Mouse (Mus musculus): ENCODE measurements around the gene Dock9. TPM values are rescaled to one million over a fixed set of nuclear protein-coding genes. Genes with fewer than 3 reads are reported as not detected.

Dock9 gene
- polyA plus RNA-seq, 1 experiment from 2014 or later = 17.9 TPM

DNA sequence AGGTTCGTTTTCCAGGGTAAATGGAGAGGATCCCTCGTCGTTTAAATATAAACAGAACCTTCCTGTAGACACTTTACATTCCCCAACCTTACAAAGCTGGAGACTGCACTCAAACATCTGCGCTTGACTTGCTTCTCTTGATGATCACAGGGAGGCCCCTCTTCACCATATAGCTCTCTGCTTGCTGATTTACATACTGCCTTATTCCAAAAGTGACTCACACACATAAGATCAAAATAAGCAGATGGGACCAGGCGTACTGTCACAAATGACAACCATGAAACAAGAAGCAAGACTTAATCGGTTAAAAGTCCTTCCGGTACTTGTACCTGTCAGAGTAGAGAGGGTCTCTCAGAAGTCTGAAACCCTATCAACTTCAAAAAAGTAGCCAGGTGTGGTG is 63.4 kb downstream of the Dock9 start:
- H3K9ac ChIP-seq (ENCODE audit: low read depth, low read length) = no peak overlapping the region
- H3K4me2 ChIP-seq (ENCODE audit: low read length) = no peak overlapping the region; the same call in 1 of the 2 replicates
- no peak overlapping the region for H3K27ac ChIP-seq (ENCODE audit: low read length)
- H3K4me3 ChIP-seq (ENCODE audit: low read depth, low read length) = no peak overlapping the region
- H3K4me1 ChIP-seq (ENCODE audit: control insufficient read depth, insufficient read depth, low read length) = peaks cover 28% of the 10 kb centered on the region
- no peaks in the 10 kb centered on the region for H3K9me3 ChIP-seq (replicated peaks; ENCODE audit: control insufficient read depth, low read length, poor library complexity, severe bottlenecking)
- H3K36me3 ChIP-seq (ENCODE audit: control insufficient read depth, insufficient read depth, low read length) = no peaks in the 10 kb centered on the region
- ATAC-seq = no peak
- H3K27me3 ChIP-seq (ENCODE audit: control insufficient read depth, insufficient read depth, low read depth, low read length) = no peaks in the 10 kb centered on the region
- WGBS = 89% methylated on average over 7 of the region's 7 CpGs

DNA sequence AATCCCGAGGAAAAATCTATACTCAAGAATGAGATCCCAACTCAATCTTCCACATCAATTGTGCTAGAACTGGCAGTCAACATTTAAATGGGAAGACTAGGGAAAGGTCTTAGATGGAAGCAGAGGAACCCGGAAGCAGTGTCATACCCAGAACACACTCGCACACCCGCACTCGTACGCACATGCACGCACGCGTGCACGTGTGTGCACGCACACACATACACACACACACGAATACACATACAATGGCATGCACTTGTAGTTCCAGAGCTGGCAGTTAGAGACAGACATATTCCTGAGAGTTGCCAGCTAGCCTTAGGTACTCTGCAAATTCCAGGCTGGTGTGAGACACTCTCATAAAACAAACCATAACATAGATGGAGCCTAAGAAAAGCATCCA is 63.9 kb downstream of the Dock9 start:
- ATAC-seq = no peak
- peak overlapping the region; percentile 19; the same call in 1 of the 2 replicates for H3K4me2 ChIP-seq (ENCODE audit: low read length)
- no peak overlapping the region for H3K4me3 ChIP-seq (ENCODE audit: low read depth, low read length)
- H3K9me3 ChIP-seq (replicated peaks; ENCODE audit: control insufficient read depth, low read length, poor library complexity, severe bottlenecking) = no peaks in the 10 kb centered on the region
- no peak overlapping the region for H3K9ac ChIP-seq (ENCODE audit: low read depth, low read length)
- 96% methylated on average over 12 of the region's 12 CpGs for WGBS
- peaks cover 23% of the 10 kb centered on the region for H3K4me1 ChIP-seq (ENCODE audit: control insufficient read depth, insufficient read depth, low read length)
- H3K36me3 ChIP-seq (ENCODE audit: control insufficient read depth, insufficient read depth, low read length) = no peaks in the 10 kb centered on the region
- H3K27ac ChIP-seq (ENCODE audit: low read length) = no peak overlapping the region
- H3K27me3 ChIP-seq (ENCODE audit: control insufficient read depth, insufficient read depth, low read depth, low read length) = no peaks in the 10 kb centered on the region

DNA sequence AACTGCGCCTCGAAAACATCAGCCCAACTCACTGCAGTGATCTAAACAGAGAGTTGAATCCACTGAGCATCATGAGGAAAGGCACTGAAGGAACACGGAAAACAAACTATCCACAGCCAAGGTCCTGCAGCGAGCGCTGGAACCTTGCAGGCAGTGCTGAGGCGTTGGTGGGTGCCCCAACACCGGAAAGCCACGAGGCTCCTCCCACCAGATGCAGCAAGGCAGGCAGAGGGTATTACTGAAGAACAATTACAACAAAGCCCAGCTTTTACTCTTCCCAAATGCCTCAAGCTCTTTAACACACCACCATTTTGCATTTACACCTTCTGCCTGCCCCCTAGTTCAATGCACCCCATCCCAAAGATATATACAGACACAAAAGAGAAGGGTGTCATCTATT is 65.4 kb downstream of the Dock9 start:
- peaks cover 18% of the 10 kb centered on the region for H3K4me1 ChIP-seq (ENCODE audit: control insufficient read depth, insufficient read depth, low read length)
- H3K9me3 ChIP-seq (replicated peaks; ENCODE audit: control insufficient read depth, low read length, poor library complexity, severe bottlenecking) = no peaks in the 10 kb centered on the region
- H3K27ac ChIP-seq (ENCODE audit: low read length) = no peak overlapping the region
- no peaks in the 10 kb centered on the region for H3K27me3 ChIP-seq (ENCODE audit: control insufficient read depth, insufficient read depth, low read depth, low read length)
- ATAC-seq = no peak
- 14% methylated on average over 8 of the region's 8 CpGs for WGBS
- no peak overlapping the region for H3K9ac ChIP-seq (ENCODE audit: low read depth, low read length)
- H3K4me3 ChIP-seq (ENCODE audit: low read depth, low read length) = no peak overlapping the region
- H3K4me2 ChIP-seq (ENCODE audit: low read length) = peak overlapping the region; percentile 6; the same call in 1 of the 2 replicates
- no peaks in the 10 kb centered on the region for H3K36me3 ChIP-seq (ENCODE audit: control insufficient read depth, insufficient read depth, low read length)

GRCm38 (mm10) chr14:121731688-121732168 is 65.9 kb downstream of the Dock9 start:
- ATAC-seq = peak; percentile 62; the same call in 1 of the 2 replicates
- Histone ChIP-seq H3K9me3 (replicated peaks; ENCODE audit: control insufficient read depth, low read length, poor library complexity, severe bottlenecking) (no peaks in the 10 kb centered on the region), H3K4me1 (ENCODE audit: control insufficient read depth, insufficient read depth, low read length) (peaks cover 13% of the 10 kb centered on the region), H3K27me3 (ENCODE audit: control insufficient read depth, insufficient read depth, low read depth, low read length) (no peaks in the 10 kb centered on the region), H3K27ac (ENCODE audit: low read length) (no peak overlapping the region), H3K4me2 (ENCODE audit: low read length) (peak overlapping the region; percentile 0; the same call in 1 of the 2 replicates), H3K4me3 (ENCODE audit: low read depth, low read length) (no peak overlapping the region), H3K36me3 (ENCODE audit: control insufficient read depth, insufficient read depth, low read length) (no peaks in the 10 kb centered on the region), H3K9ac (ENCODE audit: low read depth, low read length) (no peak overlapping the region)
- 34% methylated on average over 6 of the region's 6 CpGs for WGBS

DNA sequence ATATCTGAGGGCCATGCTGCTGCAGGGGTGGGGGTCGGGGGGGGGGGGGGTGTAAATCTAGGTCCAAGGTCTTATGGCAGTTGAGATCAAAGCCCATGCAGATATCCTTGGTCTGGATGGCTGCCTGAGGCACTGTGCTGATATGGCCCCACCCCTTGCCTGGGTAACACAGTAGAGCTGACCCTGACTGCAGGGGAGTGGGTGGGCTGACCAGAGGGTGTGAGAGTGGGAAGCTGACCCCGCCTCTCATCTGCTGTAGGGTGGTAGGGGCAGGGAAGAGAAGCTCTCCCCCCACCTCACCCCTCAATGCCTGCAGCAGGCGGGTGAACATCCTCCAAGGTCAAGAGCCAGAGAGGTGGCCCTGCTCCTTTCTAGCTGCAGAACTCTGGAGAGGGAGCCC is 66.7 kb downstream of the Dock9 start:
- Histone ChIP-seq H3K4me3 (ENCODE audit: low read depth, low read length) (no peak overlapping the region), H3K9ac (ENCODE audit: low read depth, low read length) (no peak overlapping the region), H3K27me3 (ENCODE audit: control insufficient read depth, insufficient read depth, low read depth, low read length) (no peaks in the 10 kb centered on the region), H3K27ac (ENCODE audit: low read length) (no peak overlapping the region), H3K4me2 (ENCODE audit: low read length) (no peak overlapping the region), H3K36me3 (ENCODE audit: control insufficient read depth, insufficient read depth, low read length) (no peaks in the 10 kb centered on the region), H3K4me1 (ENCODE audit: control insufficient read depth, insufficient read depth, low read length) (peaks cover 11% of the 10 kb centered on the region), H3K9me3 (replicated peaks; ENCODE audit: control insufficient read depth, low read length, poor library complexity, severe bottlenecking) (no peaks in the 10 kb centered on the region)
- 84% methylated on average over 3 of the region's 3 CpGs for WGBS
- peak; percentile 46; the same call in 1 of the 2 replicates for ATAC-seq

- H3K4me1 ChIP-seq (ENCODE audit: control insufficient read depth, insufficient read depth, low read length) = peaks cover 5% of the 10 kb centered on the region
- H3K9ac ChIP-seq (ENCODE audit: low read depth, low read length) = no peak overlapping the region
- no peaks in the 10 kb centered on the region for H3K27me3 ChIP-seq (ENCODE audit: control insufficient read depth, insufficient read depth, low read depth, low read length)
- H3K4me3 ChIP-seq (ENCODE audit: low read depth, low read length) = no peak overlapping the region
- no peak overlapping the region for H3K27ac ChIP-seq (ENCODE audit: low read length)
- no peak overlapping the region for H3K4me2 ChIP-seq (ENCODE audit: low read length)
- no peaks in the 10 kb centered on the region for H3K36me3 ChIP-seq (ENCODE audit: control insufficient read depth, insufficient read depth, low read length)
- 81% methylated on average over 8 of the region's 8 CpGs for WGBS
- ATAC-seq = no peak
- no peaks in the 10 kb centered on the region for H3K9me3 ChIP-seq (replicated peaks; ENCODE audit: control insufficient read depth, low read length, poor library complexity, severe bottlenecking)
Measured at GRCm38 (mm10) chr14:121727996-121728395, 69.6 kb downstream of the Dock9 start.

DNA sequence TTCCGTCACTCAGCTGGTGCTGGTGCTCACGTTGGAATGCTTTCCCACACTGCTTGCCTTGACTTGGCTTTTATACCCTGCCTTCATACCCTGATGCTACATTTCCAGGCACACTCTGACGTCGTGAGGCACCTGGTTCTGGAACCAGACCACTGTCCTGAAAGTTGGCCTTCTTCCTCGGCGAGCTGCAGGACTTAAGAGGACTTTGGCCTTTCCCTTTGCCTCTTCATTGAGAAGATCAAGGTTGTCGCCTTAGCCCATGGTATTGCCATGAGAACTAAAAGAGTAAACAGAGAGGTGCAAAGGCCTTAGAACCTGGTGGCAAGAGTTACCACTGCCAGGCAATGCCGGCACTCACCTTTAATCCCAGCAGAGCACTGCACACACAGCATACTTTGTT is 73.1 kb downstream of the Dock9 start:
- no peak for ATAC-seq
- H3K36me3 ChIP-seq (ENCODE audit: control insufficient read depth, insufficient read depth, low read length) = no peaks in the 10 kb centered on the region
- H3K9me3 ChIP-seq (replicated peaks; ENCODE audit: control insufficient read depth, low read length, poor library complexity, severe bottlenecking) = no peaks in the 10 kb centered on the region
- peaks cover 8% of the 10 kb centered on the region; the same call in 1 of the 2 replicates for H3K4me1 ChIP-seq (ENCODE audit: control insufficient read depth, insufficient read depth, low read length)
- no peaks in the 10 kb centered on the region for H3K27me3 ChIP-seq (ENCODE audit: control insufficient read depth, insufficient read depth, low read depth, low read length)
- no peak overlapping the region for H3K27ac ChIP-seq (ENCODE audit: low read length)
- WGBS = 91% methylated on average over 8 of the region's 8 CpGs
- no peak overlapping the region for H3K4me3 ChIP-seq (ENCODE audit: low read depth, low read length)
- H3K4me2 ChIP-seq (ENCODE audit: low read length) = no peak overlapping the region
- no peak overlapping the region for H3K9ac ChIP-seq (ENCODE audit: low read depth, low read length)

GRCm38 (mm10) chr14:121722774-121723173 is 74.9 kb downstream of the Dock9 start:
- 16% methylated on average over 8 of the region's 8 CpGs for WGBS
- no peaks in the 10 kb centered on the region for H3K9me3 ChIP-seq (replicated peaks; ENCODE audit: control insufficient read depth, low read length, poor library complexity, severe bottlenecking)
- no peaks in the 10 kb centered on the region for H3K36me3 ChIP-seq (ENCODE audit: control insufficient read depth, insufficient read depth, low read length)

GRCm38 (mm10) chr14:121721431-121721830 is 76.2 kb downstream of the Dock9 start:
- Histone ChIP-seq H3K27ac (ENCODE audit: low read length) (no peak overlapping the region), H3K4me1 (ENCODE audit: control insufficient read depth, insufficient read depth, low read length) (peaks cover 8% of the 10 kb centered on the region; the same call in 1 of the 2 replicates), H3K36me3 (ENCODE audit: control insufficient read depth, insufficient read depth, low read length) (no peaks in the 10 kb centered on the region), H3K4me3 (ENCODE audit: low read depth, low read length) (no peak overlapping the region), H3K4me2 (ENCODE audit: low read length) (no peak overlapping the region), H3K27me3 (ENCODE audit: control insufficient read depth, insufficient read depth, low read depth, low read length) (no peaks in the 10 kb centered on the region), H3K9ac (ENCODE audit: low read depth, low read length) (no peak overlapping the region), H3K9me3 (replicated peaks; ENCODE audit: control insufficient read depth, low read length, poor library complexity, severe bottlenecking) (no peaks in the 10 kb centered on the region)
- 86% methylated on average over 5 of the region's 5 CpGs for WGBS
- no peak for ATAC-seq

More at GRCm38 (mm10) chr14:121722774-121723173, 74.9 kb downstream of the Dock9 start:
- ATAC-seq = peak; percentile 11
- no peak overlapping the region for H3K4me3 ChIP-seq (ENCODE audit: low read depth, low read length)
- no peak overlapping the region for H3K27ac ChIP-seq (ENCODE audit: low read length)
- H3K27me3 ChIP-seq (ENCODE audit: control insufficient read depth, insufficient read depth, low read depth, low read length) = no peaks in the 10 kb centered on the region
- H3K4me1 ChIP-seq (ENCODE audit: control insufficient read depth, insufficient read depth, low read length) = peaks cover 8% of the 10 kb centered on the region; the same call in 1 of the 2 replicates
- no peak overlapping the region for H3K4me2 ChIP-seq (ENCODE audit: low read length)
- H3K9ac ChIP-seq (ENCODE audit: low read depth, low read length) = no peak overlapping the region
